In the genomic region with DNA sequence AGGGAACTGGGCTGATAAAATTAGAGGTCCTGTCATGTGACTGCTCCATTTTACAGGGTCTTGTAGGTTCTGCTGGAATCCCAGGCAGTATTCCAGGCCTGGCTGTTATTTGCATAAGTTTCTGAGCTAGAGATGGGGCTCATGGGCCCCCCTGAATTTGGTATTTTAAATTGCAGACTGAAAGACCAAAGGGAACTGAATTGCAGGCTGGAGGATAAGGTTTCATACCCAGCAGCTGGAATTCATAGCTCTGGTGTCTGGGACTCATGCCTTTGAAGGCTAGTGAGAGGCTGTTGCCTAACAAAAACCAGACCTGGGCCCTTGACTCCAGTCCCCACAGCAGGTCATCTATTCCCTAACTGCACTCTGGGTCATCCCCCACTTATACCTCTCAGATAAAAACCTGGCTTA, we compare ENCODE assay signal across 12 mouse cellular contexts. TPM values are rescaled to one million over a fixed set of nuclear protein-coding genes. Genes with fewer than 3 reads are reported as not detected.
DNase-seq lines count a peak whose midpoint lies in the region; ATAC-seq and TF ChIP-seq lines count a peak whose summit lies in the region.
"Had no signal": no experiment of that assay in that cellular context is flagged by ENCODE, and none has a peak within 500 bp of the region (broad histone marks: within the 10 kb centered on the region; RNA-seq: fewer than 3 reads in every experiment).

No protein-coding gene starts in this region.

- no peaks in the 10 kb centered on the region for H3K9me3 ChIP-seq in embryonic facial prominence, embryonic 11.5 days (replicated peaks; ENCODE audit: control insufficient read depth, low read length)
- no peaks in the 10 kb centered on the region for H3K9me3 ChIP-seq in heart, embryonic 15.5 days (replicated peaks)
- no peaks in the 10 kb centered on the region for H3K9me3 ChIP-seq in lung, postnatal 0 days (ENCODE audit: low read length)
- H3K9me3 ChIP-seq: midbrain, embryonic 12.5 days had no signal

- H3K27me3 ChIP-seq in embryonic facial prominence, embryonic 11.5 days (ENCODE audit: control insufficient read depth, insufficient read depth, low read length): no peaks in the 10 kb centered on the region
- H3K27me3 ChIP-seq in heart, embryonic 15.5 days: no peaks in the 10 kb centered on the region
- H3K27me3 ChIP-seq in lung, postnatal 0 days (replicated peaks; ENCODE audit: insufficient read depth, low read length): no peaks in the 10 kb centered on the region
- H3K27me3 ChIP-seq: midbrain, embryonic 12.5 days had no signal

- H3K36me3 ChIP-seq in embryonic facial prominence, embryonic 11.5 days (replicated peaks; ENCODE audit: control insufficient read depth, insufficient read depth, low read depth, low read length): no peaks in the 10 kb centered on the region
- H3K36me3 ChIP-seq in heart, embryonic 15.5 days: no peaks in the 10 kb centered on the region
- no peaks in the 10 kb centered on the region for H3K36me3 ChIP-seq in lung, postnatal 0 days (ENCODE audit: insufficient read depth, low read length)
- H3K36me3 ChIP-seq: midbrain, embryonic 12.5 days had no signal

- ATAC-seq in embryonic facial prominence, embryonic 11.5 days (replicated peaks; ENCODE audit: insufficient number of reproducible peaks, low FRiP score, low TSS enrichment, low read depth): peak; percentile 94
- ATAC-seq in heart, embryonic 15.5 days (replicated peaks; ENCODE audit: insufficient number of reproducible peaks, insufficient read depth, low FRiP score, low read depth): peak; percentile 90
- ATAC-seq in lung, postnatal 0 days: no peak
- ATAC-seq in cerebellum, adult (ENCODE audit: insufficient number of reproducible peaks, low FRiP score, low TSS enrichment): no peak
- ATAC-seq: inflammation-experienced regulatory T-cells, adult 6 months had no signal

- H3K9ac ChIP-seq in embryonic facial prominence, embryonic 11.5 days (replicated peaks; ENCODE audit: low read length): no peak overlapping the region
- no peak overlapping the region for H3K9ac ChIP-seq in heart, embryonic 15.5 days
- H3K9ac ChIP-seq in lung, postnatal 0 days (replicated peaks; ENCODE audit: low read depth): no peak overlapping the region
- H3K9ac ChIP-seq: midbrain, embryonic 12.5 days had no signal

- no peak for TF ChIP-seq EP300 in lung, postnatal 0 days (IDR thresholded peaks at IDR 0.05)

- H3K4me3 ChIP-seq in gastrocnemius, adult 2 months: no peak overlapping the region
- no peak overlapping the region for H3K4me3 ChIP-seq in embryonic facial prominence, embryonic 11.5 days (ENCODE audit: low read depth, low read length)
- no peak overlapping the region for H3K4me3 ChIP-seq in heart, embryonic 15.5 days
- H3K4me3 ChIP-seq in lung, postnatal 0 days (ENCODE audit: low read depth, low read length): no peak overlapping the region
- H3K4me3 ChIP-seq: midbrain, embryonic 12.5 days had no signal

- H3K27ac ChIP-seq in gastrocnemius, adult 2 months: peak overlapping the region; percentile 85
- peak overlapping the region; percentile 22; the same call in 1 of the 2 replicates for H3K27ac ChIP-seq in embryonic facial prominence, embryonic 11.5 days (replicated peaks; ENCODE audit: low read depth, low read length)
- peak overlapping the region; percentile 80 for H3K27ac ChIP-seq in heart, embryonic 15.5 days
- H3K27ac ChIP-seq in lung, postnatal 0 days (ENCODE audit: low read length): no peak overlapping the region
- H3K27ac ChIP-seq: midbrain, embryonic 12.5 days had no signal

- TF ChIP-seq CTCF in gastrocnemius, adult 2 months (IDR thresholded peaks at IDR 0.05): no peak
- TF ChIP-seq CTCF in lung, postnatal 0 days (IDR thresholded peaks at IDR 0.05): no peak

- intact Hi-C loops in gastrocnemius, adult 2 months (cut with DNase I): no loop called here

- H3K4me2 ChIP-seq in embryonic facial prominence, embryonic 11.5 days (ENCODE audit: low read depth, low read length): no peak overlapping the region
- H3K4me2 ChIP-seq in heart, embryonic 15.5 days: peak overlapping the region; percentile 27
- no peak overlapping the region for H3K4me2 ChIP-seq in lung, postnatal 0 days (replicated peaks; ENCODE audit: low read depth, low read length)
- H3K4me2 ChIP-seq: midbrain, embryonic 12.5 days had no signal

- H3K4me1 ChIP-seq in embryonic facial prominence, embryonic 11.5 days (ENCODE audit: control insufficient read depth, insufficient read depth, low read length): peaks cover 4% of the 10 kb centered on the region; the same call in 1 of the 2 replicates
- peaks cover 30% of the 10 kb centered on the region for H3K4me1 ChIP-seq in heart, embryonic 15.5 days (replicated peaks)
- no peaks in the 10 kb centered on the region for H3K4me1 ChIP-seq in lung, postnatal 0 days (ENCODE audit: insufficient read depth, low read depth, low read length)

- peak; percentile 46 for DNase-seq in gastrocnemius, adult 2 months
- DNase-seq in gastrocnemius, postnatal 10 days: no peak
- peak; percentile 90 for DNase-seq in embryonic facial prominence, embryonic 11.5 days (ENCODE audit: low spot score)
- DNase-seq in neural tube, embryonic 10.5 days (ENCODE audit: extremely low spot score, low spot score): peak; percentile 35
- no peak for DNase-seq in retina, embryonic 14.5 days (ENCODE audit: low spot score)
- DNase-seq in lung, postnatal 0 days (ENCODE audit: low spot score): no peak
- DNase-seq: cerebellum, adult 8-10 months; right cerebral cortex, postnatal 4 days had no signal

RNA-seq across cellular contexts. Expression of gene Eepd1, which starts 45.6 kb away (rescaled TPM):
- total RNA-seq in gastrocnemius, adult 2 months (2021): 100 to 1,000 TPM in 1 of 2 experiments, 10 to 100 TPM in 1; 99.2 to 114 TPM
- 10 to 100 TPM; 49.4 to 59.9 TPM for total RNA-seq in gastrocnemius, postnatal 10 days (2021)
- polyA plus RNA-seq in embryonic facial prominence, embryonic 11.5 days (2014; fragmentation: Nextera tagmentation; extraction: Ambion mirVana): 15.5 and 16.1 TPM in 2 replicates
- polyA plus RNA-seq in heart, embryonic 15.5 days (2015; fragmentation: Nextera tagmentation; extraction: Ambion mirVana): 21.4 and 21.5 TPM in 2 replicates
- polyA plus RNA-seq in lung, postnatal 0 days (2015; fragmentation: Nextera tagmentation; extraction: Ambion mirVana): 16.7 and 19.2 TPM in 2 replicates

Comparison
In these comparisons a context has a peak if more than half of its experiments do, and no peak if none do; other contexts are left out.
1. DNase-seq: peak in gastrocnemius, adult 2 months (single experiment), embryonic facial prominence, embryonic 11.5 days (single experiment) and neural tube, embryonic 10.5 days (single experiment); none in gastrocnemius, postnatal 10 days (single experiment), retina, embryonic 14.5 days (single experiment) and lung, postnatal 0 days (single experiment).
2. ATAC-seq: peak in embryonic facial prominence, embryonic 11.5 days (single experiment) and heart, embryonic 15.5 days (single experiment); none in lung, postnatal 0 days (single experiment) and cerebellum, adult (single experiment).